Mouse (Mus musculus) heart, embryonic 11.5 days (tissue): ENCODE measurements at regions not wholly inside any gene's neighbourhood (a gene's known extent, or its start where the extent isn't known, plus 50 kb on each side); places are given as distances from the start of the nearest gene placed in this dataset.
A peak's percentile ranks its signal among the peaks of the same experiment; 100 is the strongest.

Source experiments
- ATAC-seq: fragments of 200-750 bp; cut with Nextera tagmentation; replicated peaks from 2 replicates; pipeline ENCODE4 v1.8.0; 2017; ENCODE audit warnings: moderate library complexity; ENCODE audit not compliant: insufficient number of reproducible peaks, low FRiP score, low TSS enrichment
- H3K27ac ChIP-seq: fragments of 300-500 bp; sonication (generic); 2 replicates; pipeline ENCODE4 v1.5.1; 2014; ENCODE audit warnings: mild to moderate bottlenecking, low read depth, low read length
- H3K27me3 ChIP-seq: fragments of 300-500 bp; sonication (generic); 2 replicates; pipeline ENCODE4 v1.6.1; 2014; ENCODE audit warnings: mild to moderate bottlenecking, low read length, mixed read lengths; ENCODE audit not compliant: control insufficient read depth, insufficient read depth
- H3K36me3 ChIP-seq: fragments of 300-500 bp; sonication (generic); 2 replicates; pipeline ENCODE4 v1.6.1; 2014; ENCODE audit warnings: mild to moderate bottlenecking, low read length, moderate library complexity, mixed read lengths; ENCODE audit not compliant: control insufficient read depth, insufficient read depth
- H3K4me1 ChIP-seq: fragments of 300-500 bp; sonication (generic); 2 replicates; pipeline ENCODE4 v1.6.1; 2014; ENCODE audit warnings: low read length; ENCODE audit not compliant: control insufficient read depth, insufficient read depth
- H3K4me2 ChIP-seq: fragments of 300-500 bp; sonication (generic); 2 replicates; pipeline ENCODE4 v1.6.1; 2014; ENCODE audit warnings: mild to moderate bottlenecking, moderate library complexity
- H3K4me3 ChIP-seq: fragments of 300-500 bp; sonication (generic); 2 replicates; pipeline ENCODE4 v1.5.1; 2014; ENCODE audit warnings: low read depth, low read length
- H3K9ac ChIP-seq: fragments of 300-500 bp; sonication (generic); 2 replicates; pipeline ENCODE4 v1.6.1; 2014; ENCODE audit warnings: mild to moderate bottlenecking, low read depth, low read length, moderate library complexity
- H3K9me3 ChIP-seq: fragments of 300-500 bp; sonication (generic); replicated peaks from 2 replicates; pipeline ENCODE4 v1.6.1; 2016; ENCODE audit warnings: low read length; ENCODE audit not compliant: control insufficient read depth
- WGBS: fragments of 180-500 bp; shearing (Covaris S2); extraction: QIAGEN DNeasy Blood & Tissue Kit; methylation state at CpG from one replicate; pipeline ENCODE4 v1.1.7; 2014; ENCODE audit not compliant: insufficient replicate concordance; 5-methylcytosine and 5-hydroxymethylcytosine counted together

GRCm38 (mm10) chr2:166245219-166245618 is 89.8 kb upstream of the Sulf2 start:
- ATAC-seq: no peak
- H3K4me2 ChIP-seq: no peak overlapping the region
- no peaks in the 10 kb centered on the region for H3K9me3 ChIP-seq
- peaks cover 11% of the 10 kb centered on the region for H3K4me1 ChIP-seq
- no peaks in the 10 kb centered on the region for H3K27me3 ChIP-seq
- H3K4me3 ChIP-seq: no peak overlapping the region
- no peaks in the 10 kb centered on the region for H3K36me3 ChIP-seq
- WGBS: 61% methylated on average over 8 of the region's 8 CpGs
- no peak overlapping the region for H3K27ac ChIP-seq
- no peak overlapping the region for H3K9ac ChIP-seq

DNA sequence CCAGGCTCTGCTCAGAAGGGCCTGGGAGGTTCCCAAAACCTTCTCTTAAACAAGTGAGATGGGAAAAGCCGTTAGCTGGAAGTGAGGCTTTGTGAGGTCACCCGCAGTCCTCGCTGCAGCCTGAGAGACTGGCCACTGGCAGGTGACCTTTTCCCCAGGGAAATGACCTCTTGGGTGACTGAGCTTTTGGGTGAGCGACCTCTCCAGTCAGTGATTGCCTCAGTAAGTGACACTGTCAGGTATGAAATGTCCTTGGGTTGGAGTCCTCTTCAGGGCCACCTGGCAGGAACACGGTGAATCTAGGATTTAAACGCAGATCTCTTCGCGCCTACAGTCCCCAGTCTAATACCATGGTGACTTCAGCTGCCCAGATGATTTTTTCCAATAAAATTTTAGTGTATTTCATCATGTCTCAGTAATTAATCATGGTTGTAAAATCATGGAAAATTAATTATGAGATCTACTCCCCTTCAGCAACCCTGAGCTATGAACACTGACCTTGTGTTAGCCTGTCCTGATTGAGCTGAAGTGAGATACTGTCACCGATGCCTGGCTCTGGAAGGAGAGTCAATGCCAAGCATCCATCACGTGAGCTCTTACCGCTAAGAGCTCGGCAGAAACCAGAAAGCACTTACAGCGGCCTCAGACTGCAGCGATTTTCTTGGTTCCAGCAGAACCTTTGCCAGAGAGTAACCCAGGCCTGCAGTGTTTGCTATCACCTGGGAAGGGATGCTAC is 87.5 kb upstream of the Sulf2 start:
- Histone ChIP-seq H3K36me3 (no peaks in the 10 kb centered on the region), H3K9ac (0 out of 2 replicates have a peak overlapping the region, but pooled peaks have one; percentile 28), H3K4me2 (no peak overlapping the region), H3K4me1 (peaks cover 5% of the 10 kb centered on the region; the same call in 1 of the 2 replicates), H3K4me3 (no peak overlapping the region), H3K9me3 (no peaks in the 10 kb centered on the region), H3K27ac (no peak overlapping the region), H3K27me3 (no peaks in the 10 kb centered on the region)
- 69% methylated on average over 14 of the region's 14 CpGs for WGBS
- ATAC-seq: no peak

DNA sequence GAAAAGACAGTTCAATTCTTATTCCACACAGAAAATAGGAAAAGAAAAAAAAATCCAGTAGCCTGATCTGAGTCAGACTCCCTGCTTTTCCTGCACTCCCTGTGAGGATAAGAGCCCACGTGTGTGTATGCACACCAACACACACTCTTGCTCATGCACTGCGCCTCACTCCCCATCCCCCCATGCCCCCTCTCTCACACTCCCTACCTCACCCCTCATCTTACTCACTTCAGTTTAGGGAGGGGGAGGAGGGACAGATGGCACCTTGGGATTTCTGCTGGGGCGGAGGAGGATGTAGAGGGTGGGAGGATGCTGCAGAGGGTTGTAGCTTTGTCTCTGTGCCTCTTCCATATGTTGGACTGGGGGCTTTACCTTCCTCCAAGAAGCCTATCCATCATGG is 85.8 kb upstream of the Sulf2 start:
- Histone ChIP-seq H3K4me3 (no peak overlapping the region), H3K27ac (no peak overlapping the region), H3K4me1 (peaks cover 10% of the 10 kb centered on the region), H3K27me3 (no peaks in the 10 kb centered on the region), H3K36me3 (no peaks in the 10 kb centered on the region), H3K9ac (no peak overlapping the region), H3K9me3 (no peaks in the 10 kb centered on the region), H3K4me2 (no peak overlapping the region)
- WGBS: 88% methylated on average over 3 of the region's 3 CpGs
- no peak for ATAC-seq

- Histone ChIP-seq H3K36me3 (no peaks in the 10 kb centered on the region), H3K4me2 (no peak overlapping the region), H3K27me3 (no peaks in the 10 kb centered on the region), H3K9ac (no peak overlapping the region), H3K27ac (no peak overlapping the region), H3K4me1 (peaks cover 10% of the 10 kb centered on the region), H3K9me3 (no peaks in the 10 kb centered on the region), H3K4me3 (no peak overlapping the region)
- WGBS: 83% methylated on average over 4 of the region's 4 CpGs
- ATAC-seq: no peak
Measured at GRCm38 (mm10) chr2:166240056-166240455, 84.6 kb upstream of the Sulf2 start.

DNA sequence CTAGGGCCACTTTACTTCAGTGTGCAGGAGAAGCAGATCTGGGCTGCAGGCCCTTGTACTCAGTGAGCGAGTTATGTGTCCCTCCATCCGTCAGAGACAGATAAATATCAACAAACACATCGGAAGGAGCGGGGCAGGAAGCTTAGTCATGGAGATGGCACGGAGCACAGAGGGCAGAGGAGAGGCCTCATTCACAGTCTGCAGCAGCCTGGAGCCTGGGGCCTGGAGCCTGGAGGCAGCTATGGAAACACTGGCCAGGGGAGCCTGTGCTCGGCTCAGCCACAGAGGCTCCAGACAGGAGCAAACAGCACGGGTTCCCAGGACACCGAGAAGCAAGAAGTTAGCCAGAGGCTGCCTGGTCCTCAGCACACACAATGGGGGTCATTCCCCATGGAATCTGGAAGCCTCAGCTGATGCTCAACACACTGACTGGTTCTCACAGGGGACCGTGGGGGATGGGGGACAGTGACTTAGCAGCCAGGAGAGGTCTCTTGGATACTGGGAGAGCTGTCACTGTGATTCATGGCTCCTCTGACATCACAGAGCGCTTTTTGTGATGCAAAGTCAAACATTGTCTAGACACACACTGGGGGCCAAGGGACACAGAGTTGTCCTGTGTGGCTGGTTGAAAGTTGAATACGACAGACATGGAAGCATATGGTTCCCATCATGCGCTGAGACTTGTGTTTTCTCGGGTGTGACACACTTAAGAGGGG is 82.2 kb upstream of the Sulf2 start:
- H3K9ac ChIP-seq: peak overlapping the region; percentile 52; the same call in 1 of the 2 replicates
- no peaks in the 10 kb centered on the region for H3K36me3 ChIP-seq
- no peaks in the 10 kb centered on the region for H3K9me3 ChIP-seq
- H3K27me3 ChIP-seq: no peaks in the 10 kb centered on the region
- no peak overlapping the region for H3K4me2 ChIP-seq
- no peak for ATAC-seq
- H3K4me3 ChIP-seq: no peak overlapping the region
- peaks cover 7% of the 10 kb centered on the region for H3K4me1 ChIP-seq
- H3K27ac ChIP-seq: no peak overlapping the region
- 41% methylated on average over 13 of the region's 13 CpGs for WGBS

- H3K9me3 ChIP-seq: no peaks in the 10 kb centered on the region
- H3K9ac ChIP-seq: no peak overlapping the region
- peaks cover 13% of the 10 kb centered on the region for H3K4me1 ChIP-seq
- 82% methylated on average over 5 of the region's 5 CpGs for WGBS
- ATAC-seq: no peak
- no peak overlapping the region for H3K4me3 ChIP-seq
- H3K36me3 ChIP-seq: no peaks in the 10 kb centered on the region
- H3K27ac ChIP-seq: no peak overlapping the region
- no peaks in the 10 kb centered on the region for H3K27me3 ChIP-seq
- no peak overlapping the region for H3K4me2 ChIP-seq
Measured at GRCm38 (mm10) chr2:166236102-166236501, 80.6 kb upstream of the Sulf2 start.

- Histone ChIP-seq H3K36me3 (no peaks in the 10 kb centered on the region), H3K4me3 (no peak overlapping the region), H3K27me3 (no peaks in the 10 kb centered on the region; the same call in 1 of the 2 replicates), H3K9me3 (no peaks in the 10 kb centered on the region), H3K27ac (no peak overlapping the region), H3K4me1 (peaks cover 13% of the 10 kb centered on the region), H3K9ac (no peak overlapping the region), H3K4me2 (no peak overlapping the region)
- ATAC-seq: no peak
- 69% methylated on average over 7 of the region's 7 CpGs for WGBS
Measured at GRCm38 (mm10) chr2:166234579-166235212, 79.2 kb upstream of the Sulf2 start.

DNA sequence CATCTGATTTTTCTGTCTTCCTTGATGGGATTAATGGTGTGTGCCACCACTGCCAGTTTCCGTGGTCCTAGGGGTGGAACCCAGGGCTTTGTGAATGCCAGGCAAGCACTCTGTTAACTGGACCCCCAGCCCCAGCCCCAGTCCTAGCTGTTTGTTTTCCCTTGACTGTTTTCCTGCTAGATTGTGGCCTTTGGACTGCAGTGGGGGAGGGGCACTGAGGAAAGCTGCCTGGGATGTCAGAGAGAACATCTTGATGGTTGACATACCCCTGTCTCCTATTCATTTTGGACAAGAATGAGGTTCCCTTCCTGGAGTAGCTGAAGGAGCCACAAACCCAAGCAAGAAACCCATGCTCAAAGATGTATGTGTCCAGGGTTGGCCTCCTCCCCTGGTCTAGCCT is 77.8 kb upstream of the Sulf2 start:
- H3K36me3 ChIP-seq: no peaks in the 10 kb centered on the region
- no peak overlapping the region for H3K9ac ChIP-seq
- peaks cover 13% of the 10 kb centered on the region for H3K4me1 ChIP-seq
- H3K4me2 ChIP-seq: no peak overlapping the region
- H3K4me3 ChIP-seq: no peak overlapping the region
- H3K27ac ChIP-seq: no peak overlapping the region
- WGBS: 47% methylated on average over 1 of the region's 1 CpGs
- no peaks in the 10 kb centered on the region; the same call in 1 of the 2 replicates for H3K27me3 ChIP-seq
- ATAC-seq: no peak
- no peaks in the 10 kb centered on the region for H3K9me3 ChIP-seq
